Mouse (Mus musculus): ENCODE data around the gene Ube2e2. TPM values are rescaled to one million over a fixed set of nuclear protein-coding genes. Genes with fewer than 3 reads are reported as not detected.

Ube2e2 gene
- total RNA-seq (2014; rRNA removed) (15.0 and 25.2 TPM in 2 replicates), polyA plus RNA-seq (2012; rRNA removed) (84.8 and 85.6 TPM in 2 replicates)

- H3K79me2 ChIP-seq (ENCODE audit: control insufficient read depth, insufficient read depth, low read length), result no peaks in the 10 kb centered on the region
- H3K9ac ChIP-seq (ENCODE audit: low read depth, low read length), result peak within 1 kb of the TSS; percentile 74
- WGBS, result under 1% methylated on average over 22 of the region's 22 CpGs
- peak within 1 kb of the TSS; percentile 74 for H3K4me3 ChIP-seq (ENCODE audit: insufficient read depth, low read depth, low read length)
- H3K27me3 ChIP-seq (ENCODE audit: control insufficient read depth, insufficient read depth, low read length), result no peaks in the 10 kb centered on the region
- peaks cover 9% of the 10 kb centered on the region; the same call in 1 of the 2 replicates for H3K4me1 ChIP-seq (ENCODE audit: control insufficient read depth, insufficient read depth, low read length)
- H3K27ac ChIP-seq (replicated peaks; ENCODE audit: insufficient read depth, low read depth, low read length), result 0 out of 2 replicates have a peak within 1 kb of the TSS, but pooled peaks have one; percentile 5
- H3K36me3 ChIP-seq (ENCODE audit: control insufficient read depth, insufficient read depth, low read length), result no peaks in the 10 kb centered on the region
- TF ChIP-seq POLR2A (IDR thresholded peaks at IDR 0.05; ENCODE audit: extremely low read depth, insufficient read depth, low read length), result no peak
- no peak for TF ChIP-seq CTCF (IDR thresholded peaks at IDR 0.05; ENCODE audit: low read depth, low read length)
- DNase-seq (ENCODE audit: extremely low read depth, low read depth, low spot score), result no peak
Observed at GRCm38 (mm10) chr14:18893947-18894445, at the start of gene Ube2e2. Ube2e2 (minus strand) TSS chr14:18894267.

- H3K4me1 ChIP-seq (ENCODE audit: control insufficient read depth, insufficient read depth, low read length), result no peaks in the 10 kb centered on the region
- H3K36me3 ChIP-seq (ENCODE audit: control insufficient read depth, insufficient read depth, low read length), result no peaks in the 10 kb centered on the region
- no peak overlapping the region for H3K27ac ChIP-seq (replicated peaks; ENCODE audit: insufficient read depth, low read depth, low read length)
- no peak overlapping the region for H3K4me3 ChIP-seq (ENCODE audit: insufficient read depth, low read depth, low read length)
- H3K9ac ChIP-seq (ENCODE audit: low read depth, low read length), result no peak overlapping the region
- no peaks in the 10 kb centered on the region for H3K79me2 ChIP-seq (ENCODE audit: control insufficient read depth, insufficient read depth, low read length)
- TF ChIP-seq POLR2A (IDR thresholded peaks at IDR 0.05; ENCODE audit: extremely low read depth, insufficient read depth, low read length) (no peak), CTCF (IDR thresholded peaks at IDR 0.05; ENCODE audit: low read depth, low read length) (no peak)
- DNase-seq (ENCODE audit: extremely low read depth, low read depth, low spot score), result no peak
- H3K27me3 ChIP-seq (ENCODE audit: control insufficient read depth, insufficient read depth, low read length), result no peaks in the 10 kb centered on the region
Observed at GRCm38 (mm10) chr14:18940068-18940467, 46.0 kb upstream of the Ube2e2 start.

GRCm38 (mm10) chr14:18903553-18903952, 9.5 kb upstream of the Ube2e2 start:
- TF ChIP-seq POLR2A (IDR thresholded peaks at IDR 0.05; ENCODE audit: extremely low read depth, insufficient read depth, low read length) (no peak), CTCF (IDR thresholded peaks at IDR 0.05; ENCODE audit: low read depth, low read length) (no peak)
- Histone ChIP-seq H3K4me3 (ENCODE audit: insufficient read depth, low read depth, low read length) (no peak overlapping the region), H3K9ac (ENCODE audit: low read depth, low read length) (no peak overlapping the region)

GRCm38 (mm10) chr14:18893121-18893946, 733 bp downstream of the Ube2e2 start:
- 0 out of 2 replicates have a peak overlapping the region, but pooled peaks have one; percentile 5 for H3K27ac ChIP-seq (replicated peaks; ENCODE audit: insufficient read depth, low read depth, low read length)

More at GRCm38 (mm10) chr14:18903553-18903952, 9.5 kb upstream of the Ube2e2 start:
- H3K27ac ChIP-seq (replicated peaks; ENCODE audit: insufficient read depth, low read depth, low read length), result no peak overlapping the region
- no peaks in the 10 kb centered on the region for H3K79me2 ChIP-seq (ENCODE audit: control insufficient read depth, insufficient read depth, low read length)
- H3K27me3 ChIP-seq (ENCODE audit: control insufficient read depth, insufficient read depth, low read length), result no peaks in the 10 kb centered on the region
- no peaks in the 10 kb centered on the region for H3K36me3 ChIP-seq (ENCODE audit: control insufficient read depth, insufficient read depth, low read length)
- DNase-seq (ENCODE audit: extremely low read depth, low read depth, low spot score), result no peak
- H3K4me1 ChIP-seq (ENCODE audit: control insufficient read depth, insufficient read depth, low read length), result no peaks in the 10 kb centered on the region

GRCm38 (mm10) chr14:18889571-18889970, 4.5 kb downstream of the Ube2e2 start:
- no peaks in the 10 kb centered on the region for H3K27me3 ChIP-seq (ENCODE audit: control insufficient read depth, insufficient read depth, low read length)
- H3K27ac ChIP-seq (replicated peaks; ENCODE audit: insufficient read depth, low read depth, low read length), result no peak overlapping the region
- TF ChIP-seq CTCF (IDR thresholded peaks at IDR 0.05; ENCODE audit: low read depth, low read length) (no peak), POLR2A (IDR thresholded peaks at IDR 0.05; ENCODE audit: extremely low read depth, insufficient read depth, low read length) (no peak)
- H3K4me3 ChIP-seq (ENCODE audit: insufficient read depth, low read depth, low read length), result no peak overlapping the region
- peaks cover 2% of the 10 kb centered on the region; the same call in 1 of the 2 replicates for H3K36me3 ChIP-seq (ENCODE audit: control insufficient read depth, insufficient read depth, low read length)
- no peak overlapping the region for H3K9ac ChIP-seq (ENCODE audit: low read depth, low read length)
- peak; percentile 89 for DNase-seq (ENCODE audit: extremely low read depth, low read depth, low spot score)
- no peaks in the 10 kb centered on the region; the same call in 1 of the 2 replicates for H3K79me2 ChIP-seq (ENCODE audit: control insufficient read depth, insufficient read depth, low read length)
- WGBS, result 17% methylated on average over 5 of the region's 5 CpGs
- H3K4me1 ChIP-seq (ENCODE audit: control insufficient read depth, insufficient read depth, low read length), result peaks cover 9% of the 10 kb centered on the region; the same call in 1 of the 2 replicates

More at GRCm38 (mm10) chr14:18893121-18893946, 733 bp downstream of the Ube2e2 start:
- TF ChIP-seq CTCF (IDR thresholded peaks at IDR 0.05; ENCODE audit: low read depth, low read length) (no peak), POLR2A (IDR thresholded peaks at IDR 0.05; ENCODE audit: extremely low read depth, insufficient read depth, low read length) (no peak)
- Histone ChIP-seq H3K27me3 (ENCODE audit: control insufficient read depth, insufficient read depth, low read length) (no peaks in the 10 kb centered on the region), H3K36me3 (ENCODE audit: control insufficient read depth, insufficient read depth, low read length) (no peaks in the 10 kb centered on the region), H3K79me2 (ENCODE audit: control insufficient read depth, insufficient read depth, low read length) (no peaks in the 10 kb centered on the region), H3K4me1 (ENCODE audit: control insufficient read depth, insufficient read depth, low read length) (peaks cover 9% of the 10 kb centered on the region; the same call in 1 of the 2 replicates), H3K4me3 (ENCODE audit: insufficient read depth, low read depth, low read length) (peak overlapping the region; percentile 74), H3K9ac (ENCODE audit: low read depth, low read length) (peak overlapping the region; percentile 74)
- WGBS, result 4% methylated on average over 113 of the region's 116 CpGs
- DNase-seq (ENCODE audit: extremely low read depth, low read depth, low spot score), result peak; percentile 72
